Mouse (Mus musculus): ENCODE measurements around the gene Gm7102.

DNA sequence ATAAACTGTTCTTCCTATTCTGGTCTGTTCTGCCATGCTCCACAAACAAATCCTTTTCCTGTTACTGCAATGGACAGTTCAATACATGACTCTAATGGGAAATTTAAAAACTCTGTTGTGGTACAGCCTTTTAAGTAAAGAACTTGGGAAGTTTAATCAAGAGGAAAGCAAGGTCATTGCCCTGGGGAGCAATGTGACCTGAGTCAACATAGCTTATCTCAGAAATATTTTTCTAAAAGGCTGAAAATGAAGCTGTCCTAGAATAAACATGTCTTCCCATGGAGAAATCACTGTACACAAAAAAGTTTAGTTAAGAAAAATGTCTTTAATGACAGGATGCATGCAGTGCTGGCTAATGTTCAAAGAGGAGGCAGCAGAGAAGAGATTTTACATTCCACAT lies 37.5 kb downstream of the Gm7102 start:
- TF ChIP-seq CTCF (IDR thresholded peaks at IDR 0.05; ENCODE audit: borderline replicate concordance, extremely low read depth, insufficient read depth, insufficient read length), result no peak
- no peak for TF ChIP-seq POLR2A (IDR thresholded peaks at IDR 0.05; ENCODE audit: borderline replicate concordance, extremely low read depth, insufficient read depth, insufficient read length, poor library complexity, severe bottlenecking)
